Mouse (Mus musculus) thymus, postnatal 25 days (tissue): Measurements from ENCODE around the gene Cox5a.

Source experiments
- DNase-seq: peaks from one replicate; pipeline ENCODE4 v3.0.0; 2022

The Cox5a gene

DNA sequence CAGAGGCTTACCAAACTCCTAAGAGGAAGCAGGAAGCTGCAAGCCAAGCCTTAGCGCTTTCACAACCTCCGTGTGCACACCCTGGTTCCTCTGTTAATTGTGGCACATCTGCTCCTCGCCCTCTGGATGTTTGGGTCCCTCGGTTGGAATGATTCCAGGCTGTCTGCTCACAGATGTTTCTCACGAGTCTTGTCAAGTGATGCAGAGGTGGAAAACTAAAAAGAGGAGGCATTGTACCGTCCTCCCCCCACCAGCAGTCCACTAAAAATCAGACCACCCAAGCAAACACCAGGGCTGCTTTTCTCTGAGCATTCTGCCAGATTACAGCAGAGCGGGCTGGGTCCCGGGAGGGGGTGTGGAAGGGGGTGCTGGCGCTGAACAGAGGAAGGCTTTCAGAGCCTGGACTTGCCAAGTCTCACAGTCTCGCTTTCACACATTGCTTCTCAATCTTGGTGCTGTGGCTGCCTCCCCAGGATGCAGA, 44.7 kb downstream of the Cox5a start:
- no peak for DNase-seq

- no peak for DNase-seq
Observed at GRCm38 (mm10) chr9:57566846-57567245, 45.8 kb downstream of the Cox5a start.

DNA sequence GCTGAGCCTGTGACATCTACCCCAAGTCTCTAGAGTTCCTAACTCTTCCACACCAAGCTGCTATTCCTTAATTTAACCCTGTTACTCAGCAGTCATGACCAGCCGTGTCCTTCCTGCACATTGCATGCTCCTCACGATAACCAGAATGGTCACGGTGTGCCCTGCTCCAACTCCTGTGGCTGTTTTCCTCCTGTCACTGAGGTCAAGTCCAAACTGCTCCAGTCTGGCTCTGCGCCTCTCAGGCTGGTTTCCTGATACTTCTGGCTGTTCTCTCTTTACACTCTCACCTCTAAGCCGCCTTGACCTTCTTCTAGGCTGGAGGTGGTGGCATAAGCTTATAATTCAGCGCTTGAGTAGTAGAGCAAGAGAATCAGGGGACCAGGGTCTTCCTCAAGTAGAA, 47.4 kb downstream of the Cox5a start:
- DNase-seq: no peak

DNA sequence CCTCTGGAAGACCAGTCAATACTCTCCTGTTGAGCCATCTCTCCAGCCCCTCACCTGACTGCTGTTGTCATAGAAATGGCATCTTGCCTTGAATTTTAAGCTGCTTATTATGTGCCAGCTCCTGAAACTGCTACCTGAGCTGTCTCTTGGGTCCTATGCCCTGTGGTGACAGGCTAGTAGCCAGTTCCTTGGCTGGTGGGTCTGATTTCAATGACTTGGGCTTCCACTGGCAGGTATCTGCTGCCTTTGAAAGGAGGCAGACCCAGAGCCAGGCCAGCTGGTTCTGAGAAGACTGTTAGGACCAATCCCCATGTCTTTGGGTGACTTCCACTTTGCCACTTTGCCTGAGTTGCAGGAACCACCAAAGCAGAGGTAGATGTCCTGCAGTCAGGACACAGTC, 53.3 kb downstream of the Cox5a start:
- no peak for DNase-seq

- no peak for DNase-seq
Observed at GRCm38 (mm10) chr9:57575577-57575976, 54.5 kb downstream of the Cox5a start.

DNA sequence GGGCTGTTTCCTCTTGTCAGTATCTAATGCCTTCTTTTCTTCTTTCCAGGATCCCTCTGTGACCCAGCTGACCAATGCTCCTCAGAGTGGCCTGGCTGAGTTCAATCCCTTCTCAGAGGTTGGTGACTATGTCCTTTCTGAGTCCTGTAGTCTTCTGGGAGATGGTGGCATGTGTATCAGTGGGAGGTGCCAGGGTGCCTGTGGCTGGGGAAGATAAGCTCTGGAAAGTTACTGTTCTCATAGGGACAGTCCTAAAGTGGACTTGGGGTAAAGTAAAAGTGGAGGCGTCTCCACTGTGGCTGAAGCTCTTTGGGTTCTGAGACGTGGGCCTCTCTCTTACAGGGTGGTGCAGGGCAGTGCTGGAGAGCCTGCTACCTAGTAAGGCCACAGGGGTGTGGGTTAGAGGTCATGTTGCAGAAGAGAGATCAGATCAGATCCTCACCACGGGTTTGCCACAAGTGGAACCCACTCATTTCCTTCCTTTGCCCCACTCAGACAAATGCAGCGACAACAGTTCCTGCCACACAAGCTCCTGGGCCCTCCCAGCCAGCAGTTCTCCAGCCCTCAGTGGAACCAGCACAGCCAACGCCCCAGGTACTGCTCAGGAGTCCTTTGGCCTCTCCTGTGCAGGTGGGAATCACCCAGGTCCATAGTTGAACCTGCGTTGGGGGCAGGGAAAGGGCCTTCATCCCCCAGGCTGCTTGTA, 56.2 kb downstream of the Cox5a start:
- peak; percentile 19 for DNase-seq
